In genomic region chrX:121661913-121662312, GRCm38 (mm10) we compare ENCODE assay signal across 30 mouse cellular contexts.
"Had no signal": no experiment of that assay in that cellular context is flagged by ENCODE, and none has a peak within 500 bp of the region (broad histone marks: within the 10 kb centered on the region; RNA-seq: fewer than 3 reads in every experiment).

No protein-coding gene starts in this region.

- H3K27ac ChIP-seq: limb, embryonic 10.5 days; limb, embryonic 12.5 days; limb, embryonic 13.5 days; limb, embryonic 15.5 days; liver, embryonic 12.5 days; liver, embryonic 13.5 days; liver, embryonic 14.5 days; liver, embryonic 15.5 days; lung, embryonic 15.5 days; macrophage; midbrain, embryonic 12.5 days; midbrain, embryonic 13.5 days; midbrain, embryonic 15.5 days; neural tube, embryonic 12.5 days; neural tube, embryonic 13.5 days had no signal

- H3K27me3 ChIP-seq: limb, embryonic 12.5 days; limb, embryonic 13.5 days; limb, embryonic 15.5 days; liver, embryonic 12.5 days; liver, embryonic 13.5 days; liver, embryonic 15.5 days; lung, embryonic 15.5 days; midbrain, embryonic 12.5 days; midbrain, embryonic 13.5 days; midbrain, embryonic 15.5 days; neural tube, embryonic 12.5 days; neural tube, embryonic 13.5 days had no signal

- H3K9me3 ChIP-seq: limb, embryonic 10.5 days; limb, embryonic 12.5 days; limb, embryonic 13.5 days; limb, embryonic 15.5 days; liver, embryonic 12.5 days; liver, embryonic 13.5 days; liver, embryonic 15.5 days; lung, embryonic 15.5 days; midbrain, embryonic 12.5 days; midbrain, embryonic 13.5 days; midbrain, embryonic 15.5 days; neural tube, embryonic 12.5 days; neural tube, embryonic 13.5 days had no signal

- H3K36me3 ChIP-seq: limb, embryonic 10.5 days; limb, embryonic 12.5 days; limb, embryonic 13.5 days; limb, embryonic 15.5 days; liver, embryonic 12.5 days; liver, embryonic 13.5 days; liver, embryonic 15.5 days; lung, embryonic 15.5 days; midbrain, embryonic 12.5 days; midbrain, embryonic 13.5 days; midbrain, embryonic 15.5 days; neural tube, embryonic 12.5 days; neural tube, embryonic 13.5 days had no signal

- H3K4me2 ChIP-seq: limb, embryonic 12.5 days; limb, embryonic 13.5 days; limb, embryonic 15.5 days; liver, embryonic 11.5 days; liver, embryonic 12.5 days; liver, embryonic 13.5 days; liver, embryonic 15.5 days; lung, embryonic 14.5 days; lung, embryonic 15.5 days; midbrain, embryonic 11.5 days; midbrain, embryonic 12.5 days; midbrain, embryonic 13.5 days; midbrain, embryonic 15.5 days; neural tube, embryonic 12.5 days; neural tube, embryonic 13.5 days had no signal

- H3K9ac ChIP-seq: limb, embryonic 12.5 days; limb, embryonic 13.5 days; limb, embryonic 15.5 days; liver, embryonic 12.5 days; liver, embryonic 13.5 days; liver, embryonic 14.5 days; liver, embryonic 15.5 days; liver, postnatal 0 days; lung, embryonic 14.5 days; lung, embryonic 15.5 days; midbrain, embryonic 12.5 days; midbrain, embryonic 13.5 days; midbrain, embryonic 15.5 days; neural tube, embryonic 12.5 days; neural tube, embryonic 13.5 days had no signal

- H3K4me3 ChIP-seq: limb, embryonic 10.5 days; limb, embryonic 12.5 days; limb, embryonic 13.5 days; limb, embryonic 15.5 days; liver, embryonic 12.5 days; liver, embryonic 13.5 days; liver, embryonic 15.5 days; lung, embryonic 15.5 days; megakaryocyte, embryonic 14.5 days; midbrain, embryonic 12.5 days; midbrain, embryonic 13.5 days; midbrain, embryonic 15.5 days; myocyte; neural tube, embryonic 12.5 days; neural tube, embryonic 13.5 days had no signal

- H3K4me1 ChIP-seq: limb, embryonic 10.5 days; limb, embryonic 12.5 days; limb, embryonic 13.5 days; limb, embryonic 15.5 days; liver, embryonic 12.5 days; liver, embryonic 13.5 days; liver, embryonic 15.5 days; lung, embryonic 15.5 days; megakaryocyte, embryonic 14.5 days; midbrain, embryonic 12.5 days; midbrain, embryonic 13.5 days; midbrain, embryonic 15.5 days; neural tube, embryonic 12.5 days; neural tube, embryonic 13.5 days had no signal

- DNase-seq: liver; liver, embryonic 13.5 days; liver, postnatal 0 days; lung, adult 18-20 months; lung, adult 2 months; lung, embryonic 14.5 days; lung, postnatal 10 days; lung, postnatal 14 days; lung, postnatal 36 days; lung, postnatal 4 days had no signal

- ATAC-seq: liver, embryonic 12.5 days; liver, postnatal 0 days; lung, postnatal 0 days; midbrain, embryonic 13.5 days; midbrain, embryonic 15.5 days; midbrain, embryonic 16.5 days had no signal
